Mouse (Mus musculus): ENCODE data around the gene Lrrc74a.

DNA sequence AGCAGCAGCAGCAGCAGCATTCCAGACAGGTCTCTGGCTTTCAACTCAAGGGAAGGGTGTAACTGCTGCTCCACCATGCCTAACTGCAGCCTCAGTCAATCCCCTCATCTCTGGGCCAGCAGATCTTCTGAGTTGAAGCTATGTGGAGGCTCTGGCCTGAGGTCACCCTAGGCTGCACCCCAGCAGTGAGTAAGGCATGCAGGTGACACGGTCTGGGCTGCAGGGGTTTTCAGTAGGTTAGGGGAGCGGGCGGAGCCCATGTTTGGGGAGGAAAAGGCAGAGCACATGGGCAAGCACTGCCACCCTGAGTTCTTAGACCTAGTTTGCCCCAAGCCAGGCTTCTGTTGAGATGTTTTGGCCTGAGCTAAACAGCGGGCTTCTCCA is 33.2 kb upstream of the Lrrc74a start:
- TF ChIP-seq CTCF (IDR thresholded peaks at IDR 0.05; ENCODE audit: control insufficient read depth, insufficient read depth, insufficient replicate concordance, low read depth, low read length) (no peak), POLR2A (IDR thresholded peaks at IDR 0.05; ENCODE audit: control insufficient read depth, low read depth, low read length) (no peak)
